Mouse (Mus musculus) liver, embryonic 14.5 days (tissue): ENCODE results near the gene Parva. TPM values are rescaled to one million over a fixed set of nuclear protein-coding genes. Genes with fewer than 3 reads are reported as not detected.

ENCODE experiments used
- ATAC-seq: fragments of 200-750 bp; cut with Nextera tagmentation; 2 replicates; pipeline ENCODE4 v1.8.0; 2017; ENCODE audit warnings: moderate number of reproducible peaks, mild to moderate bottlenecking, moderate library complexity; ENCODE audit not compliant: insufficient read depth
- DNase-seq, 3 experiments: peaks; one replicate each; pipeline ENCODE4 v3.0.0-alpha.2; 2012 to 2013; ENCODE audit warnings: low read depth in 3 of 3, low spot score in 3 of 3
- H3K27ac ChIP-seq: fragments of 300-500 bp; sonication (generic); 2 replicates; pipeline ENCODE4 v1.5.1; 2014; ENCODE audit warnings: moderate library complexity, mild to moderate bottlenecking, control low read depth, inconsistent platforms
- H3K27me3 ChIP-seq: fragments of 300-500 bp; sonication (generic); 2 replicates; pipeline ENCODE4 v1.6.1; 2014; ENCODE audit warnings: mild to moderate bottlenecking, low read length, moderate library complexity; ENCODE audit not compliant: control insufficient read depth, insufficient read depth
- H3K36me3 ChIP-seq: fragments of 300-500 bp; sonication (generic); replicated peaks from 2 replicates; pipeline ENCODE4 v1.6.1; 2014; ENCODE audit warnings: low read depth; ENCODE audit not compliant: control insufficient read depth, insufficient read depth
- H3K4me1 ChIP-seq, 2 experiments: fragments of 200-500 bp in 1 of 2; fragments of 300-500 bp in 1 of 2; sonication (generic) in 1 of 2; replicated peaks; 2 replicates each; pipeline ENCODE4 v1.6.1; 2012 to 2014; ENCODE audit warnings: antibody characterized with exemption in 1 of 2, inconsistent platforms in 1 of 2, low read length in 1 of 2; ENCODE audit not compliant: control insufficient read depth in 2 of 2, insufficient read depth in 2 of 2
- H3K4me2 ChIP-seq: fragments of 300-500 bp; sonication (generic); 2 replicates; pipeline ENCODE4 v1.6.1; 2014; ENCODE audit warnings: low read depth, mild to moderate bottlenecking, control low read depth, moderate library complexity
- H3K4me3 ChIP-seq, 2 experiments: fragments of 200-500 bp in 1 of 2; fragments of 300-500 bp in 1 of 2; sonication (generic) in 1 of 2; 2 replicates each; pipeline ENCODE4 v1.5.1; 2012 to 2014; ENCODE audit warnings: low read depth in 2 of 2, low read length in 2 of 2, mild to moderate bottlenecking in 2 of 2, control low read depth in 1 of 2, inconsistent platforms in 1 of 2, moderate library complexity in 1 of 2; ENCODE audit not compliant: insufficient read depth in 1 of 2
- H3K9ac ChIP-seq: fragments of 300-500 bp; sonication (generic); replicated peaks from 2 replicates; pipeline ENCODE4 v1.6.1; 2014; ENCODE audit warnings: mild to moderate bottlenecking, control low read depth, moderate library complexity
- H3K9me3 ChIP-seq: fragments of 300-500 bp; sonication (generic); 2 replicates; pipeline ENCODE4 v1.6.1; 2016; ENCODE audit warnings: low read length, mixed read lengths; ENCODE audit not compliant: control insufficient read depth
- CTCF ChIP-seq: IDR thresholded peaks from 2 replicates; pipeline ENCODE4 v1.5.1; 2016; ENCODE audit warnings: antibody characterized with exemption, low read depth, control low read depth
- EP300 ChIP-seq: IDR thresholded peaks from 2 replicates; pipeline ENCODE4 v1.6.1; 2016; ENCODE audit warnings: antibody characterized with exemption, low read depth
- WGBS: fragments of 180-500 bp; shearing (Covaris S2); extraction: QIAGEN DNeasy Blood & Tissue Kit; methylation state at CpG from one replicate; pipeline ENCODE4 v1.1.7; 2014; ENCODE audit not compliant: insufficient replicate concordance; 5-methylcytosine and 5-hydroxymethylcytosine counted together
- polyA plus RNA-seq, 2 experiments: library from polyadenylated mRNA; depleted of rRNA in 1 of 2; stranded (reverse) in 1 of 2; unstranded in 1 of 2; fragments of >200 nt; fragmentation: Nextera tagmentation in 1 of 2; extraction: Ambion mirVana in 1 of 2; gene quantifications; 2 replicates each; pipeline versions ENCODE4 v1.2.1 to v1.2.3; 2012 to 2014

Gene Parva
- polyA plus RNA-seq, 2 experiments, result 3.6 to 4.7 TPM

GRCm38 (mm10) chr7:112500134-112500490, 72.8 kb downstream of the Parva start:
- WGBS, result 10% methylated on average over 7 of the region's 7 CpGs
- ATAC-seq, result no peak
- no peak for TF ChIP-seq CTCF
- TF ChIP-seq EP300, result no peak
- Histone ChIP-seq H3K4me2 (no peak overlapping the region), H3K4me3 (no peak overlapping the region), H3K27me3 (no peaks in the 10 kb centered on the region), H3K9me3 (no peaks in the 10 kb centered on the region), H3K36me3 (no peaks in the 10 kb centered on the region), H3K9ac (no peak overlapping the region), H3K27ac (no peak overlapping the region), H3K4me1 (peaks cover 0 to 8% of the 10 kb centered on the region in 2 experiments; a peak in 2 of 4 replicates)
- DNase-seq, result no peak

GRCm38 (mm10) chr7:112502050-112502809, 74.9 kb downstream of the Parva start:
- DNase-seq, result no peak
- no peak for ATAC-seq
- no peaks in the 10 kb centered on the region for H3K36me3 ChIP-seq

GRCm38 (mm10) chr7:112502845-112503244, 75.5 kb downstream of the Parva start:
- H3K36me3 ChIP-seq, result no peaks in the 10 kb centered on the region
- H3K9ac ChIP-seq, result no peak overlapping the region
- H3K4me2 ChIP-seq, result no peak overlapping the region
- H3K4me3 ChIP-seq, result no peak overlapping the region
- H3K9me3 ChIP-seq, result no peaks in the 10 kb centered on the region
- ATAC-seq (no peak), DNase-seq (no peak)
- WGBS, result 36% methylated on average over 5 of the region's 5 CpGs
- no peaks in the 10 kb centered on the region; a peak in 1 of 4 replicates for H3K4me1 ChIP-seq
- H3K27me3 ChIP-seq, result no peaks in the 10 kb centered on the region
- TF ChIP-seq CTCF (no peak), EP300 (no peak)
- no peak overlapping the region for H3K27ac ChIP-seq

More at GRCm38 (mm10) chr7:112502050-112502809, 74.9 kb downstream of the Parva start:
- TF ChIP-seq EP300, result no peak
- TF ChIP-seq CTCF, result no peak
- Histone ChIP-seq H3K9ac (no peak overlapping the region), H3K27ac (no peak overlapping the region), H3K9me3 (no peaks in the 10 kb centered on the region), H3K4me3 (no peak overlapping the region), H3K4me2 (no peak overlapping the region), H3K4me1 (no peaks in the 10 kb centered on the region; a peak in 1 of 4 replicates), H3K27me3 (no peaks in the 10 kb centered on the region)
- 40% methylated on average over 18 of the region's 18 CpGs for WGBS

GRCm38 (mm10) chr7:112503448-112503847, 76.1 kb downstream of the Parva start:
- TF ChIP-seq EP300, result no peak
- no peak for TF ChIP-seq CTCF
- Histone ChIP-seq H3K9ac (no peak overlapping the region), H3K9me3 (no peaks in the 10 kb centered on the region), H3K27ac (no peak overlapping the region), H3K27me3 (no peaks in the 10 kb centered on the region), H3K36me3 (no peaks in the 10 kb centered on the region), H3K4me2 (no peak overlapping the region), H3K4me1 (no peaks in the 10 kb centered on the region; a peak in 1 of 4 replicates), H3K4me3 (no peak overlapping the region)
- 56% methylated on average over 6 of the region's 6 CpGs for WGBS
- ATAC-seq (no peak), DNase-seq (no peak)

- H3K27ac ChIP-seq, result no peak overlapping the region
- DNase-seq, result no peak
- no peak overlapping the region for H3K4me2 ChIP-seq
- no peaks in the 10 kb centered on the region for H3K27me3 ChIP-seq
- H3K4me1 ChIP-seq, result no peaks in the 10 kb centered on the region
- 19% methylated on average over 3 of the region's 3 CpGs for WGBS
- ATAC-seq, result no peak
- H3K9ac ChIP-seq, result no peak overlapping the region
- H3K4me3 ChIP-seq, result no peak overlapping the region
- H3K9me3 ChIP-seq, result no peaks in the 10 kb centered on the region
- no peaks in the 10 kb centered on the region for H3K36me3 ChIP-seq
- no peak for TF ChIP-seq EP300
- no peak for TF ChIP-seq CTCF
Measured at GRCm38 (mm10) chr7:112503917-112504316, 76.6 kb downstream of the Parva start.
